Mouse (Mus musculus) inflammation-experienced regulatory T-cells, adult 16 weeks (primary cell): Measurements from ENCODE around the gene Zc2hc1b. TPM values are rescaled to one million over a fixed set of nuclear protein-coding genes. Genes with fewer than 3 reads are reported as not detected.

Experiments used
- polyA plus RNA-seq: library from polyadenylated mRNA; unstranded; fragments of 100-300 nt; shearing (Covaris generic); gene quantifications from one replicate; pipeline ENCODE4 v1.2.1, GENCODE M21; 2017

Zc2hc1b gene
- not detected for polyA plus RNA-seq

GRCm38 (mm10) chr10:13177973-13178624, at the start of gene Zc2hc1b:
Gene Zc2hc1b, minus strand, starts transcription at chr10:13178023.

GRCm38 (mm10) chr10:13192731-13193351, 15.0 kb upstream of the Zc2hc1b start, which contains the start of gene Ltv1:
Gene Ltv1, minus strand, starts transcription at chr10:13193168.

Other genes starting within 250 kb of the Zc2hc1b start
- gene Stx11, start 213.7 kb downstream of the Zc2hc1b start, polyA plus RNA-seq: 50.3 TPM
- gene Sf3b5, start 172.7 kb downstream of the Zc2hc1b start, polyA plus RNA-seq: 34.9 TPM
- gene Plagl1, start 117.5 kb downstream of the Zc2hc1b start, polyA plus RNA-seq: 11.1 TPM
- 56.4 TPM for gene Ltv1, start 15.1 kb upstream of the Zc2hc1b start, polyA plus RNA-seq